Mouse (Mus musculus) CD4-positive naive resting alpha-beta T cell, adult 57 days (primary cell): ENCODE data around the gene Nsg2. TPM values are rescaled to one million over a fixed set of nuclear protein-coding genes. Genes with fewer than 3 reads are reported as not detected.

ENCODE experiments used
- total RNA-seq: library from RNA; stranded (reverse); gene quantifications from one replicate; pipeline ENCODE4 v1.2.4, GENCODE M21; 2023

Nsg2 gene
- 187 TPM for total RNA-seq

DNA sequence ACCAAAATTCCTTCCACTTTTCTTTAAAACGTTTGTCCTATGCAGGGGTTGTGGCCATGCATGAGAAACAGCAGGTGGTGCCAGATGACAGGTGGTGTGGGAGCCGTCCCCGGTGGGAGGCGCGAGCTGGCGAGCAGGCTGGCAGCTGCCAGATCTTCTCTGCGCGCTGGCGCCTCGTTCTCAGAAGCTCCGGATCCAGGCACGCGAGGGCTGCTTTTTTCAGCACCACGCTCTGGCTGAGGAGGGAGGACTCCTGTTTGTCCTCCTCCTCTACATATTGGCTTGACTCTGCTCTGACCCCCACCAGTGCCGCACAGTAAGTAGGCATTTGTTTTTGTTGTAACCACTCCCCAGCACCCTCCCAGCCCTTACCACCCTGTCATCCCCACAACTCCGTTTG lies at the start of gene Nsg2:
TSS of gene Nsg2 (plus strand) at position 183 of the 400 bp plus-strand sequence.

DNA sequence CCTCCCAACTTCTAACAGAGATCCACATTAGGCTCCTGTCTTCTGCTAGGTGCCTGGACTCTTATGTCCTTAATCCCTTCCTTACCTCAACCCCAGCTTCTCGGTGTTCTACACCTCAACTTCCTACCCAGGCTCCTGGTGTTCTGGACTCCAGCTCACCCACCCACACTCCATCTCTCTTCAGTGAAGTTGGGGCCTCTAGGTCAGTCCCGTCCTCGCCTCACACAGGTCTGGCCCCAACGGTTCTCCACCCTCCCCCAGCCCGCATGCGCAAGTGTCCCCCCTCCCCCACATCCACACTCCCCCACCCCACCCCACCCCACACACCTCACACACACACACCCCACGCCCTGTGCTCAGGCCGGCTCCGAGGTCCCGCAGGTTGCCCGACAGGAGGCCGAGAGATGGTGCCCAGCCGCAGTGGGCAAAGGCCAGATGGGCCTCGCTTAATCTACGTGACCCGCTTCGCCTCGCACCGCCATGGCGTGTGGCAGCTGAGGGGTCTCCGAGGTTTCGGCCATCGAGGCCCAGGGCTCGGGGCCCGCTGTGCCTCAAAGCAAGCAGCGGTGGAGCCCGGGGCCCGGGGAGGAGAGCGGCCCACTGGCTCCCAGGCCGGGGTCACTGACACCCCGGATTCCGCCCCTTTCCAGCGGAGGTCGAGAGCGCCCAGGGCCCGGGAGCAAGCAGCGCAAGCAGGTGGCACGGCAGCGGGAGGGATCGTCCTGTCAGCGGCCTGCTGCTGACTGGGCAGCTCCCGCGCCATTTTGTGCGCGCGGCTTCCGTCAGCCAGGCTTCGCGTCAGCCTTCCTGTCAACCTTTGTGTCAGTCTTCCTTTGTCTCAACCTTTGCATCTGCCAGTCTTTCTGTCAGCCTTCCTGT lies 34.8 kb upstream of the Nsg2 start, which contains the start of gene 4930524B15Rik:
TSS of gene 4930524B15Rik (plus strand) at position 337 of the 879 bp plus-strand sequence.

Other genes starting within 250 kb of the Nsg2 start
- 45.3 TPM for gene Cpeb4, start 128.3 kb upstream of the Nsg2 start, total RNA-seq
- gene 4930524B15Rik, start 34.9 kb upstream of the Nsg2 start, total RNA-seq: not detected
- 2.7 TPM for gene Il9r, start 199.8 kb downstream of the Nsg2 start, total RNA-seq
- gene Snrnp25, start 205.0 kb downstream of the Nsg2 start, total RNA-seq: 11.6 TPM
- 1.3 TPM for gene Rhbdf1, start 221.8 kb downstream of the Nsg2 start, total RNA-seq
- gene Mpg, start 226.0 kb downstream of the Nsg2 start, total RNA-seq: 23.2 TPM